Mouse (Mus musculus) stomach, embryonic 14.5 days (tissue): Measurements from ENCODE around the gene Pde4b. TPM values are rescaled to one million over a fixed set of nuclear protein-coding genes. Genes with fewer than 3 reads are reported as not detected.

Source experiments
- ATAC-seq: fragments of 200-750 bp; cut with Nextera tagmentation; 2 replicates; pipeline ENCODE4 v1.8.0; 2017; ENCODE audit warnings: low read depth, moderate TSS enrichment; ENCODE audit not compliant: insufficient number of reproducible peaks, insufficient read depth, low FRiP score
- H3K27ac ChIP-seq: fragments of 300-500 bp; sonication (generic); 2 replicates; pipeline ENCODE4 v1.5.1; 2014; ENCODE audit warnings: mild to moderate bottlenecking, low read length, moderate library complexity, mixed read lengths
- H3K27me3 ChIP-seq: fragments of 300-500 bp; sonication (generic); 2 replicates; pipeline ENCODE4 v1.6.1; 2014; ENCODE audit warnings: low read length, control low read depth, mixed read lengths; ENCODE audit not compliant: control insufficient read depth, insufficient read depth
- H3K36me3 ChIP-seq: fragments of 300-500 bp; sonication (generic); 2 replicates; pipeline ENCODE4 v1.6.1; 2014; ENCODE audit warnings: mild to moderate bottlenecking, control low read depth, low read length, moderate library complexity, mixed read lengths; ENCODE audit not compliant: control insufficient read depth, insufficient read depth
- H3K4me1 ChIP-seq: fragments of 300-500 bp; sonication (generic); 2 replicates; pipeline ENCODE4 v1.6.1; 2014; ENCODE audit warnings: low read length, control low read depth, mixed read lengths; ENCODE audit not compliant: control insufficient read depth, insufficient read depth
- H3K4me2 ChIP-seq: fragments of 300-500 bp; sonication (generic); replicated peaks from 2 replicates; pipeline ENCODE4 v1.6.1; 2014; ENCODE audit warnings: low read depth, low read length, control low read depth
- H3K4me3 ChIP-seq: fragments of 300-500 bp; sonication (generic); 2 replicates; pipeline ENCODE4 v1.5.1; 2014; ENCODE audit warnings: low read depth, low read length, control low read depth
- H3K9ac ChIP-seq: fragments of 300-500 bp; sonication (generic); replicated peaks from 2 replicates; pipeline ENCODE4 v1.6.1; 2014; ENCODE audit warnings: low read depth, mild to moderate bottlenecking, control low read depth, low read length, moderate library complexity, mixed read lengths
- H3K9me3 ChIP-seq: fragments of 300-500 bp; sonication (generic); 2 replicates; pipeline ENCODE4 v1.6.1; 2016; ENCODE audit warnings: low read depth, low read length, control low read depth; ENCODE audit not compliant: control insufficient read depth
- WGBS: fragments of 180-500 bp; shearing (Covaris S2); extraction: QIAGEN DNeasy Blood & Tissue Kit; methylation state at CpG from one replicate; pipeline ENCODE4 v1.1.7; 2014; 5-methylcytosine and 5-hydroxymethylcytosine counted together
- polyA plus RNA-seq: library from polyadenylated mRNA; unstranded; fragments of >200 nt; fragmentation: Nextera tagmentation; extraction: Ambion mirVana; gene quantifications from 2 replicates; pipeline ENCODE4 v1.2.1, GENCODE M21; 2014

Pde4b gene
- polyA plus RNA-seq, 1 experiment from 2014 or later = 16.5 TPM

DNA sequence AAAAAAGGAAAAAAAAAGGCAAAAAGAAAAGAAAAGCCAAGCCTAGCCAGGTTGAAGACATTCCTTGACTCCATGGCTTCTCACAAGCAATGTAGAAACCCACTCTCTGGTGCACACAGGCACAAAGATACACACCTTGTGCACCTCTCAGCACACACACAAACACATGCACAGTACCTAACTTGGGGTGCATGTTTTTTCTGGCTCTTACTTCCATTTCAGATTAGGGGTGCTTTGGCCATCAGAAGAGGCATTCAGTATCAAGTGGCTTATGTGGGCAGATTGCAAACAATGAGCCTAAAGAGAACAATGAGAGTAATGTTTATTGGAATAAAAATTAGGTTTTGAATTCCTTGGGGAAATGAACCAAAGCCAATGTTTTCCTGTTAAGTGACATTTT, 166.7 kb downstream of the Pde4b start:
- no peak for ATAC-seq
- H3K36me3 ChIP-seq = no peaks in the 10 kb centered on the region
- H3K9ac ChIP-seq = no peak overlapping the region
- H3K27ac ChIP-seq = no peak overlapping the region
- H3K27me3 ChIP-seq = no peaks in the 10 kb centered on the region
- peak overlapping the region; percentile 52 for H3K4me2 ChIP-seq
- no peak overlapping the region for H3K4me3 ChIP-seq
- peaks cover 9% of the 10 kb centered on the region; the same call in 1 of the 2 replicates for H3K4me1 ChIP-seq
- H3K9me3 ChIP-seq = no peaks in the 10 kb centered on the region

DNA sequence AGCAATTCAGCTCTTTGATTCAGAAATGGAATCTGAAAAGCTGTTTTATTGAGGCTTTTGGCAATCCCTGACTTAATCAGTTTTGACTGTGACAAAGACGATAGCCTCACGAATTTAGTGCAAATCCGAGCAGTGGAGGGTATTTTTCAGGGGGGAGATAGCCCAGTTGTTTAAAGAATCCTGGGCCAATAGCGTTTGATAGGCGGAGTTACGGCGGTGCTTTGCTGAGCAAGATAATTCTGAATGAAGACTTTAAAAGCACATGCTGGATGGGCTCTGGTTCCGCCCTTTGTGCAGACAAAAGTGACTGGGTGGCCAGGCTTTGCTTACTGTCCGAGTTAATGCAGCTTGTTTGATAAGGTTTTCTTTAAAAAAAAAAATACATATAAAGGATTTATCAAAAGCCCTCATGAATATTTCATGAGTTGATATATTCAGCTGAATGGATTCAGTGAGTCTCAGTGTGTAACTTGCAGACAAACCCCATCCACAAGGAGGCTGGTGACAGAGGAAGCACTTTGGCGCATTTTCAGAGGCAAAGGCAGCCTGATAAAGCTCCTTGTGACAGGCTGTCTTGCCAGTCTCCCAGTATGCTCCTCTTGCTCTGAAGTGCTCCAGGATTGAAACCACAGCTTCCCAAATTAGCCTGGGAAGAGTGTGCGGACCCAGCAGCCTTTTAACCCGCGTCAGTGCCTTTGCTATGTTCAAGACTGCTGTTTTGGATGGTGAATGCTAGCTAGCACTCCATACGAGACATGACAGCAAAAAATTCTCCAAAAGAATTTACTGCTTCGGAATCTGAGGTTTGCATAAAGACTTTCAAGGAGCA, 167.3 kb downstream of the Pde4b start:
- no peak overlapping the region; the same call in 1 of the 2 replicates for H3K27ac ChIP-seq
- no peaks in the 10 kb centered on the region for H3K36me3 ChIP-seq
- ATAC-seq = no peak
- H3K27me3 ChIP-seq = no peaks in the 10 kb centered on the region
- H3K4me2 ChIP-seq = peak overlapping the region; percentile 52
- H3K9me3 ChIP-seq = no peaks in the 10 kb centered on the region
- H3K4me3 ChIP-seq = peak overlapping the region; percentile 17
- H3K9ac ChIP-seq = 0 out of 2 replicates have a peak overlapping the region, but pooled peaks have one; percentile 19
- 5% methylated on average over 15 of the region's 15 CpGs for WGBS
- H3K4me1 ChIP-seq = peaks cover 9% of the 10 kb centered on the region; the same call in 1 of the 2 replicates

DNA sequence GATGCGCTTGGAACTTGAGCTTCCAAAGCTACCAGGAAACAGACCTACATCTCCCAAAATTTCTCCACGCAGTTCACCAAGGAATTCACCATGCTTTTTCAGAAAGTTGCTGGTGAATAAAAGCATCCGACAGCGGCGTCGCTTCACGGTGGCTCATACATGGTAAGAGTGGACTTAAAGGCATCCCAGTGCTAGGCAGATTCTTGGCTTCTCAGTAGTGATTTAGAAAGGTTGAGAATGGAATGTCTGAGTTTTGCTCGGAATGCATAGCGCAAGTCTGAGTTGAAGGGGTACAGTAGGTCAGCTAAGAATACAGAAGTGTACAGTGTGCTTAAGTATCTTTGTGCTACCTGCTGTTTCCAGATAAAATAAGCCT, 167.9 kb downstream of the Pde4b start:
- Histone ChIP-seq H3K36me3 (no peaks in the 10 kb centered on the region), H3K4me1 (peaks cover 9% of the 10 kb centered on the region; the same call in 1 of the 2 replicates), H3K9ac (0 out of 2 replicates have a peak overlapping the region, but pooled peaks have one; percentile 19), H3K27ac (no peak overlapping the region; the same call in 1 of the 2 replicates), H3K4me2 (peak overlapping the region; percentile 52), H3K27me3 (no peaks in the 10 kb centered on the region), H3K4me3 (peak overlapping the region; percentile 17), H3K9me3 (no peaks in the 10 kb centered on the region)
- 32% methylated on average over 9 of the region's 9 CpGs for WGBS
- ATAC-seq = no peak

DNA sequence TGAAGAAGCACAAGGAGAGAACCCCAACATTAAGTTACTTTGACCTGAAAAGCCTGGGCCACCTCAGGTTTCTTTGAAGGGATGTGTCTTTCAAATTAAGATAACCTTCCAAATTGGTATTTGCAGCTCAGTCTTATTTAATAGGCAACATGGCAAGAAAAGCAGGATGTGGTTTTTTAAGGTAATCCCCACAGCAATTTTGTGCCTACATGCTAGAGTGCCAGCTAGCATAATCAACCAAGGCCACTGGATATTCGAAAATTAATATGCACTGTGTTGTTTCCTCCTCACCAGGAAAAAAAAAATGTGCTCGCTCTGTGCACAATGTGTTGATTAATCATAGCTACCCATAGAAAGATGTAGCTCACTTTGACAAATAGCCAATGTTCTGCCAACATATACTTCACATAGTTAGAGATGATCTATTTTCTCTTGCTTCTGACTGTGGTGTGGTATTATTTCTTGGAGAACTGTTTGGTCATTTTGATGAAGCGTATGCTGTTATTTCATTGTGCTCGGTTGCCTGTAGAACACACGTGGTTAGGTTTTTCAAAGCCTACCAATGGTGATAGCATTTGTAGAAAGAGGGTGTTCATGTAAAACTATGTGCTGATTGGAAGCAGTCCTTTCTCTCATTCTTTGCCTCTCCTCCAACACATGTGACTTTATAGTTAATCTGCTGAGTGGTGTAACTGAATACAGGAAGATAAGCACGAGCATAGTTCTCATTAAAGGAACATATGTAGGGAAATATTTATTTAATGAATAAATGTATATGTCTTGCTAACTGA, 169.0 kb downstream of the Pde4b start:
- 76% methylated on average over 6 of the region's 6 CpGs for WGBS
- Histone ChIP-seq H3K4me3 (no peak overlapping the region), H3K4me1 (peaks cover 9% of the 10 kb centered on the region; the same call in 1 of the 2 replicates), H3K27ac (no peak overlapping the region), H3K9ac (no peak overlapping the region), H3K36me3 (no peaks in the 10 kb centered on the region), H3K27me3 (no peaks in the 10 kb centered on the region), H3K9me3 (no peaks in the 10 kb centered on the region), H3K4me2 (no peak overlapping the region)
- ATAC-seq = no peak

DNA sequence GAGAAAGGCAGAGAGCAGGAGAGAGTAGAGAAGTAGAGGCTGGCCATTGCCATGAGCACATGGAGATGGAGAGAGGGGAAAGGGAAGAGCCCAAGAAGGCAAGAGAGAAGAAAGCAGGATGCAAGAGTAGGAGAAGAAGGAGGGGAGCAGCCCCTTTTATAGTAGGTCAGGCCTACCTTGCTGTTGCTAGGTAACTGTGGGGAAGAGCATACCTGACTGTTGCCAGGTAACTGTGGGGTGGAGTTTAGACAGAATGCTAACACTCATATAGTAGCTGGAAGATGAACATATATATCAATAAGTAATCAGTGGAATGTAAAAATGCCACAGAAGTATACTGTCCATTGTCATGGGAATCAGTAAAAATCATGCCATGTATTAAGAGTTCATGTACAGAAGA, 172.9 kb downstream of the Pde4b start:
- H3K4me1 ChIP-seq = no peaks in the 10 kb centered on the region; the same call in 1 of the 2 replicates
- no peaks in the 10 kb centered on the region for H3K9me3 ChIP-seq
- no peaks in the 10 kb centered on the region for H3K36me3 ChIP-seq
- H3K9ac ChIP-seq = no peak overlapping the region
- no peak overlapping the region for H3K4me3 ChIP-seq
- H3K27ac ChIP-seq = no peak overlapping the region
- no peak for ATAC-seq
- no peak overlapping the region for H3K4me2 ChIP-seq
- no peaks in the 10 kb centered on the region for H3K27me3 ChIP-seq

DNA sequence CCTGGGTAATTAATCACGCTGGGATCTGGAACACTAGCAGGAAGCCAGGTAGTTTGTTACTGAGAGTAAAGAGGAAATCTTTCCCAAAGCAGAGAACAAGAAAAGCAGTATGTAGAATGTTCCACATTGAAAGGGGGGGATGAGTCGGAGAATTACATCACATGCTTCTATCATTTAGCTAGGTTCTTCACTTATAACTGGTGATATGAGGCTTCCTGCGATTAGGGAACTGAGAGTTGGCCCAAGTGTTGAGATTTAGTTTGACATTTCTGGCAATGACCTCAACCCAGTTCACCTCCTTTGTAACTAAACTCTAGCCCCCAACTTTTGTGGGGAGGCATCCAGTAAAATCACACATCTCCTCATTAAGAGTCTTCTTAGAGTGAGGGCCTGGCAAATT, 185.0 kb downstream of the Pde4b start:
- no peak overlapping the region for H3K4me2 ChIP-seq
- no peaks in the 10 kb centered on the region for H3K27me3 ChIP-seq
- H3K9ac ChIP-seq = no peak overlapping the region
- WGBS = 61% methylated on average over 3 of the region's 3 CpGs
- H3K4me1 ChIP-seq = no peaks in the 10 kb centered on the region
- no peaks in the 10 kb centered on the region for H3K36me3 ChIP-seq
- H3K4me3 ChIP-seq = no peak overlapping the region
- H3K9me3 ChIP-seq = no peaks in the 10 kb centered on the region
- ATAC-seq = no peak
- no peak overlapping the region for H3K27ac ChIP-seq

DNA sequence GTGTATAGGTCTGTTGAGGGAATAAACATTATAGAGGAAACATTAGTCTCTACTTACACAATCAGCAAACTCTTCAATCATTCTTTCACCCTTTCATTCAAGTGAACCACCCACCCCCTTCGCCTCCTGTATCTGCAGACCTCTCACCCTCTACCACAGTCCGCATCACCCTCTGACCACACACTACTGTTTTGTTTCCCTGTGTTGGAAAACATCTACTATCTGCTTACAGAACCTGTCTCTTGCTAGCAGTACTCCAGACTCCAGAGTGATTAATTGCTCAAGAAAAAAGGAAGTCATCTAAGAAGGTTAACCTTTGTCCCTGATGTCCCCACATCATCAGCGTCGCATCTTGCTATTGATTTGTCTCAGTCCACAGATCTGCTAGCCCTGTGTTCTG, 185.4 kb downstream of the Pde4b start:
- Histone ChIP-seq H3K4me3 (no peak overlapping the region), H3K27me3 (no peaks in the 10 kb centered on the region), H3K27ac (no peak overlapping the region), H3K4me1 (no peaks in the 10 kb centered on the region), H3K36me3 (no peaks in the 10 kb centered on the region), H3K9me3 (no peaks in the 10 kb centered on the region), H3K9ac (no peak overlapping the region), H3K4me2 (no peak overlapping the region)
- no peak for ATAC-seq
- WGBS = 50% methylated on average over 4 of the region's 4 CpGs

DNA sequence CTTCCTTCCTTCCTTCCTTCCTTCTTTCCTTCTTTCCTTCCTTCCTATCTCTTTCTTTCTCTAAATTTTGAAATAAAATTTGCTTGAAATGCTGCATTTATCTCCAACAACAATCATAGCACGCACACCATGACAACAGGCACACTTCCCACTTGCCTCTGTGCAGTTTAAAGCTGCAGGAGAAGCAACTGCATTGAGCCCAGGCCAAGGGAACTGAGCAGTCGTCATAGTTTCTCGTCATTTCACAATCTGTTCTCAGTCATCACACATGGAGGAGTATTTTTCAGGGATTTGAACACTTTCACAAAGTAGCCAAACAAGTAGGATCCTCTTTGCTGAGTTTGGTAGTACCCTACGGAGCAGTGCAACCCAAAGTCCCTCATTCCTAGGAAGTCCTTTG, 188.4 kb downstream of the Pde4b start:
- H3K27ac ChIP-seq = no peak overlapping the region
- no peak overlapping the region for H3K9ac ChIP-seq
- H3K4me3 ChIP-seq = no peak overlapping the region
- H3K36me3 ChIP-seq = no peaks in the 10 kb centered on the region
- ATAC-seq = no peak
- 80% methylated on average over 4 of the region's 4 CpGs for WGBS
- no peaks in the 10 kb centered on the region for H3K4me1 ChIP-seq
- H3K9me3 ChIP-seq = no peaks in the 10 kb centered on the region
- no peak overlapping the region for H3K4me2 ChIP-seq
- no peaks in the 10 kb centered on the region for H3K27me3 ChIP-seq
